Mouse (Mus musculus): ENCODE measurements around the gene Tagln. TPM values are rescaled to one million over a fixed set of nuclear protein-coding genes. Genes with fewer than 3 reads are reported as not detected.

Gene Tagln
- total and polyA plus RNA-seq, 3 experiments, result 0.59 to 2.3 TPM; not detected in 1

- Histone ChIP-seq H3K36me3 (replicated peaks in 1 of 2; ENCODE audit: control insufficient read depth in 1 of 2, insufficient read depth in 1 of 2, low read length in 1 of 2) (peaks cover 89 to 98% of the 10 kb centered on the region in 2 experiments), H3K4me1 (ENCODE audit: control insufficient read depth in 1 of 2, insufficient read depth in 2 of 2) (peaks cover 0 to 59% of the 10 kb centered on the region in 2 experiments; a peak in 2 of 4 replicates), H3K4me3 (replicated peaks in 1 of 3; ENCODE audit: low read depth in 2 of 3, low read length in 2 of 3, poor library complexity in 1 of 3) (no peak overlapping the region), H3K9ac (ENCODE audit: insufficient read depth, low read depth) (no peak overlapping the region), H3K27ac (ENCODE audit: insufficient read depth, low read depth) (no peak overlapping the region), H3K4me2 (ENCODE audit: insufficient read depth, low read depth, poor library complexity, severe bottlenecking) (no peak overlapping the region), H3K9me3 (replicated peaks; ENCODE audit: low read length) (no peaks in the 10 kb centered on the region), H3K27me3 (replicated peaks) (no peaks in the 10 kb centered on the region), H3K79me2 (replicated peaks; ENCODE audit: control insufficient read depth, extremely low read depth, insufficient read depth, poor library complexity, severe bottlenecking) (no peaks in the 10 kb centered on the region)
- TF ChIP-seq UBTF (IDR thresholded peaks at IDR 0.05; ENCODE audit: low read depth, low read length), result no peak
- no peak for TF ChIP-seq IRF4 (IDR thresholded peaks at IDR 0.05; ENCODE audit: low read depth, low read length)
- TF ChIP-seq PAX5 (IDR thresholded peaks at IDR 0.05; ENCODE audit: low read length), result no peak
- no peak for TF ChIP-seq MAX (IDR thresholded peaks at IDR 0.05; ENCODE audit: low read length)
- no peak for TF ChIP-seq RAD21 (IDR thresholded peaks at IDR 0.05; ENCODE audit: low read depth, low read length)
- no peak for TF ChIP-seq ZKSCAN1 (IDR thresholded peaks at IDR 0.05; ENCODE audit: borderline replicate concordance, low read depth, low read length)
- dilution Hi-C loops (cut with MboI; ENCODE audit: extremely low pct_ligation_motif_present, extremely low pct_unique_long_range_greater_than_20kb, low sequenced_read_pairs), result no loop called here
- no peak for DNase-seq (ENCODE audit: extremely low read depth)
- in situ Hi-C loops (cut with MboI; ENCODE audit: low pct_ligation_motif_present, low pct_unique_long_range_greater_than_20kb, low sequenced_read_pairs), result no loop called here
Observed at GRCm38 (mm10) chr9:45945721-45946120, 9.9 kb upstream of the Tagln start.

- Histone ChIP-seq H3K36me3 (replicated peaks in 1 of 2; ENCODE audit: control insufficient read depth in 1 of 2, insufficient read depth in 1 of 2, low read length in 1 of 2) (peaks cover 85 to 95% of the 10 kb centered on the region in 2 experiments), H3K4me3 (replicated peaks in 1 of 3; ENCODE audit: low read depth in 2 of 3, low read length in 2 of 3, poor library complexity in 1 of 3) (no peak overlapping the region)
- dilution Hi-C loops (cut with MboI; ENCODE audit: extremely low pct_ligation_motif_present, extremely low pct_unique_long_range_greater_than_20kb, low sequenced_read_pairs), result no loop called here
Observed at GRCm38 (mm10) chr9:45944506-45945400, 8.9 kb upstream of the Tagln start.

GRCm38 (mm10) chr9:45943628-45944505 is 8.0 kb upstream of the Tagln start:
- no peaks in the 10 kb centered on the region for H3K9me3 ChIP-seq (replicated peaks; ENCODE audit: low read length)
- dilution Hi-C loops (cut with MboI; ENCODE audit: extremely low pct_ligation_motif_present, extremely low pct_unique_long_range_greater_than_20kb, low sequenced_read_pairs) (no loop called here), in situ Hi-C loops (cut with MboI; ENCODE audit: low pct_ligation_motif_present, low pct_unique_long_range_greater_than_20kb, low sequenced_read_pairs) (no loop called here)
- TF ChIP-seq NELFE (IDR thresholded peaks at IDR 0.05; ENCODE audit: low read depth, low read length) (no peak), MAZ (IDR thresholded peaks at IDR 0.05; ENCODE audit: low read depth, low read length) (no peak), SMC3 (IDR thresholded peaks at IDR 0.05; ENCODE audit: low read depth, low read length) (no peak), JUN (IDR thresholded peaks at IDR 0.05; ENCODE audit: insufficient read depth, low read depth, low read length) (no peak), CHD1 (IDR thresholded peaks at IDR 0.05; ENCODE audit: low read depth, low read length) (no peak), MYC (IDR thresholded peaks at IDR 0.05; ENCODE audit: low read depth, low read length) (no peak), RCOR1 (conservative IDR thresholded peaks at IDR 0.05; ENCODE audit: low read depth, low read length) (no peak), POLR2AphosphoS2 (IDR thresholded peaks at IDR 0.05; ENCODE audit: low read depth, low read length) (no peak)
- no peak overlapping the region for H3K27ac ChIP-seq (ENCODE audit: insufficient read depth, low read depth)
- H3K4me3 ChIP-seq (replicated peaks in 1 of 3; ENCODE audit: low read depth in 2 of 3, low read length in 2 of 3, poor library complexity in 1 of 3), result no peak overlapping the region
- H3K4me1 ChIP-seq (ENCODE audit: control insufficient read depth in 1 of 2, insufficient read depth in 2 of 2), result peaks cover 0 to 62% of the 10 kb centered on the region in 2 experiments; a peak in 2 of 4 replicates
- H3K27me3 ChIP-seq (replicated peaks), result no peaks in the 10 kb centered on the region
- no peak for DNase-seq (ENCODE audit: extremely low read depth)
- no peaks in the 10 kb centered on the region for H3K79me2 ChIP-seq (replicated peaks; ENCODE audit: control insufficient read depth, extremely low read depth, insufficient read depth, poor library complexity, severe bottlenecking)
- no peak overlapping the region for H3K4me2 ChIP-seq (ENCODE audit: insufficient read depth, low read depth, poor library complexity, severe bottlenecking)
- no peak overlapping the region for H3K9ac ChIP-seq (ENCODE audit: insufficient read depth, low read depth)
- H3K36me3 ChIP-seq (replicated peaks in 1 of 2; ENCODE audit: control insufficient read depth in 1 of 2, insufficient read depth in 1 of 2, low read length in 1 of 2), result peaks cover 86 to 95% of the 10 kb centered on the region in 2 experiments

More at GRCm38 (mm10) chr9:45944506-45945400, 8.9 kb upstream of the Tagln start:
- Histone ChIP-seq H3K9ac (ENCODE audit: insufficient read depth, low read depth) (no peak overlapping the region), H3K79me2 (replicated peaks; ENCODE audit: control insufficient read depth, extremely low read depth, insufficient read depth, poor library complexity, severe bottlenecking) (no peaks in the 10 kb centered on the region), H3K4me2 (ENCODE audit: insufficient read depth, low read depth, poor library complexity, severe bottlenecking) (no peak overlapping the region), H3K4me1 (ENCODE audit: control insufficient read depth in 1 of 2, insufficient read depth in 2 of 2) (peaks cover 0 to 61% of the 10 kb centered on the region in 2 experiments; a peak in 2 of 4 replicates), H3K9me3 (replicated peaks; ENCODE audit: low read length) (no peaks in the 10 kb centered on the region), H3K27ac (ENCODE audit: insufficient read depth, low read depth) (no peak overlapping the region), H3K27me3 (replicated peaks) (no peaks in the 10 kb centered on the region)
- peak; percentile 34; the same call in 1 of the 2 replicates for TF ChIP-seq TCF12 (IDR thresholded peaks at IDR 0.05; ENCODE audit: low read depth, low read length)
- no peak for TF ChIP-seq CTCF (conservative IDR thresholded peaks at IDR 0.05 in 1 of 2, IDR thresholded peaks at IDR 0.05 in 1 of 2; ENCODE audit: low read depth in 2 of 2, low read length in 2 of 2)
- in situ Hi-C loops (cut with MboI; ENCODE audit: low pct_ligation_motif_present, low pct_unique_long_range_greater_than_20kb, low sequenced_read_pairs), result no loop called here
- peak; percentile 81 for DNase-seq (ENCODE audit: extremely low read depth)
